Mouse (Mus musculus) right cerebral cortex, postnatal 36 days (tissue): Measurements from ENCODE around the gene Slc39a2.

ENCODE experiments used
- DNase-seq, 2 experiments: peaks; one replicate each; pipeline ENCODE4 v3.0.0; 2022; ENCODE audit warnings: low spot score in 2 of 2, mixed read lengths in 1 of 2

Gene Slc39a2

GRCm38 (mm10) chr14:51930824-51931223 lies 38.1 kb downstream of the Slc39a2 start:
- DNase-seq = peak; percentile 36 to 47

GRCm38 (mm10) chr14:51932092-51933020 lies 39.7 kb downstream of the Slc39a2 start:
- DNase-seq = no peak

- DNase-seq = no peak
These were observed 46.3 kb downstream of the Slc39a2 start for GRCm38 (mm10) chr14:51939005-51939404.

GRCm38 (mm10) chr14:51940944-51941560 lies 48.4 kb downstream of the Slc39a2 start:
- no peak for DNase-seq

GRCm38 (mm10) chr14:51941577-51941976 lies 48.9 kb downstream of the Slc39a2 start:
- DNase-seq = no peak

- DNase-seq = no peak
These were observed 49.5 kb downstream of the Slc39a2 start for GRCm38 (mm10) chr14:51942236-51942635.

GRCm38 (mm10) chr14:51943336-51943735 lies 50.6 kb downstream of the Slc39a2 start:
- DNase-seq = no peak
